Mouse (Mus musculus) heart, embryonic 13.5 days (tissue): ENCODE measurements at regions not wholly inside any gene's neighbourhood (a gene's known extent, or its start where the extent isn't known, plus 50 kb on each side); places are given as distances from the start of the nearest gene placed in this dataset.
A peak's percentile ranks its signal among the peaks of the same experiment; 100 is the strongest.

Experiments used
- ATAC-seq: fragments of 200-750 bp; cut with Nextera tagmentation; 2 replicates; pipeline ENCODE4 v1.8.0; 2017; ENCODE audit warnings: moderate TSS enrichment; ENCODE audit not compliant: insufficient number of reproducible peaks, low FRiP score, low TSS enrichment; ENCODE audit errors: extremely low read depth
- H3K27ac ChIP-seq: fragments of 300-500 bp; sonication (generic); replicated peaks from 2 replicates; pipeline ENCODE4 v1.5.1; 2015; ENCODE audit warnings: moderate library complexity, mild to moderate bottlenecking, inconsistent platforms
- H3K27me3 ChIP-seq: fragments of 300-500 bp; sonication (generic); replicated peaks from 2 replicates; pipeline ENCODE4 v1.6.1; 2015; ENCODE audit warnings: mild to moderate bottlenecking, inconsistent platforms
- H3K36me3 ChIP-seq: fragments of 300-500 bp; sonication (generic); 2 replicates; pipeline ENCODE4 v1.6.1; 2015; ENCODE audit warnings: mild to moderate bottlenecking, inconsistent platforms
- H3K4me1 ChIP-seq: fragments of 300-500 bp; sonication (generic); 2 replicates; pipeline ENCODE4 v1.6.1; 2015; ENCODE audit warnings: inconsistent platforms
- H3K4me2 ChIP-seq: fragments of 300-500 bp; sonication (generic); 2 replicates; pipeline ENCODE4 v1.6.1; 2015; ENCODE audit warnings: inconsistent platforms, mild to moderate bottlenecking, moderate library complexity
- H3K4me3 ChIP-seq: fragments of 300-500 bp; sonication (generic); 2 replicates; pipeline ENCODE4 v1.5.1; 2015; ENCODE audit warnings: moderate library complexity, mild to moderate bottlenecking, inconsistent platforms
- H3K9ac ChIP-seq: fragments of 300-500 bp; sonication (generic); 2 replicates; pipeline ENCODE4 v1.6.1; 2015; ENCODE audit warnings: inconsistent platforms, mild to moderate bottlenecking, moderate library complexity
- H3K9me3 ChIP-seq: fragments of 300-500 bp; sonication (generic); 2 replicates; pipeline ENCODE4 v1.6.1; 2016; ENCODE audit warnings: inconsistent platforms
- WGBS: fragments of 180-500 bp; shearing (Covaris S2); methylation state at CpG from one replicate; pipeline ENCODE4 v1.1.7; 2015; ENCODE audit warnings: mixed read lengths; 5-methylcytosine and 5-hydroxymethylcytosine counted together

DNA sequence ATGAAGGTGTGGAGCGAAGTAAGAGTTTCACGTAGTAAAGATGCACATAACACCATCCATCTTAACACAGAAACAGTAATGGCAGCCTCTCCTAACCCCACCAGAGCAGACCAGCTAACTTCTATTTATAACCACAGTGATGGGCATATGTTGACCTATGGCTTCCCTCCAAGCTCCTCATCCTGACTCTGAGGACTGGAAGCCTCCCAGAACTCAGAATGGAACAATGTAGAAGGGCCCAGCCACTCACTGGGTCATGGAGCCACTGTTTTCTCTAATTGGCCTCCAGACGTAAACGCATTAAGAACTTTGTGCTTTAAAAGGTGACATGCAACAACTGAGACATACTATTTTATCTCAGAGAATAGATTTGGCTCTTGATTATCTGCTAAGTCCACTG, 77.0 kb downstream of the Irs2 start:
- no peak overlapping the region for H3K9ac ChIP-seq

GRCm38 (mm10) chr8:10928836-10929235, 79.4 kb downstream of the Irs2 start:
- Histone ChIP-seq H3K9me3 (no peaks in the 10 kb centered on the region), H3K4me2 (peak overlapping the region; percentile 21), H3K27me3 (peaks cover 29% of the 10 kb centered on the region; the same call in 1 of the 2 replicates), H3K36me3 (no peaks in the 10 kb centered on the region), H3K4me1 (peaks cover 56% of the 10 kb centered on the region), H3K27ac (peak overlapping the region; percentile 58), H3K4me3 (no peak overlapping the region), H3K9ac (no peak overlapping the region)
- ATAC-seq = no peak
- WGBS = 60% methylated on average over 3 of the region's 3 CpGs

More for the DNA sequence above, 77.0 kb downstream of the Irs2 start:
- whole genome bisulfite sequencing = 74% methylated on average over 4 of the region's 4 CpGs
- no peak for ATAC-seq
- H3K4me3 ChIP-seq = no peak overlapping the region
- no peaks in the 10 kb centered on the region for H3K36me3 ChIP-seq
- H3K4me2 ChIP-seq = no peak overlapping the region
- H3K27ac ChIP-seq = no peak overlapping the region
- H3K27me3 ChIP-seq = peaks cover 31% of the 10 kb centered on the region; the same call in 1 of the 2 replicates
- no peaks in the 10 kb centered on the region for H3K9me3 ChIP-seq
- peaks cover 40% of the 10 kb centered on the region for H3K4me1 ChIP-seq

GRCm38 (mm10) chr8:10928342-10928794, 79.9 kb downstream of the Irs2 start:
- Histone ChIP-seq H3K27me3 (peaks cover 28% of the 10 kb centered on the region; the same call in 1 of the 2 replicates), H3K4me1 (peaks cover 61% of the 10 kb centered on the region), H3K4me2 (peak overlapping the region; percentile 21)

GRCm38 (mm10) chr8:10927187-10927586, 81.1 kb downstream of the Irs2 start:
- Histone ChIP-seq H3K4me3 (no peak overlapping the region), H3K36me3 (no peaks in the 10 kb centered on the region), H3K4me2 (no peak overlapping the region), H3K9me3 (no peaks in the 10 kb centered on the region), H3K27ac (no peak overlapping the region), H3K27me3 (peaks cover 21% of the 10 kb centered on the region; the same call in 1 of the 2 replicates), H3K4me1 (peaks cover 73% of the 10 kb centered on the region), H3K9ac (no peak overlapping the region)
- 64% methylated on average over 3 of the region's 3 CpGs for WGBS
- no peak for ATAC-seq

More at GRCm38 (mm10) chr8:10928342-10928794, 79.9 kb downstream of the Irs2 start:
- no peak overlapping the region for H3K4me3 ChIP-seq
- peak; percentile 40; the same call in 1 of the 2 replicates for ATAC-seq
- H3K27ac ChIP-seq = peak overlapping the region; percentile 58
- no peaks in the 10 kb centered on the region for H3K9me3 ChIP-seq
- H3K36me3 ChIP-seq = no peaks in the 10 kb centered on the region
- WGBS = 41% methylated on average over 17 of the region's 17 CpGs
- H3K9ac ChIP-seq = no peak overlapping the region

- Histone ChIP-seq H3K27me3 (peaks cover 18% of the 10 kb centered on the region; the same call in 1 of the 2 replicates), H3K4me2 (no peak overlapping the region; the same call in 1 of the 2 replicates), H3K4me3 (no peak overlapping the region), H3K9ac (peak overlapping the region; percentile 63; the same call in 1 of the 2 replicates), H3K36me3 (no peaks in the 10 kb centered on the region), H3K9me3 (no peaks in the 10 kb centered on the region), H3K27ac (peak overlapping the region; percentile 91), H3K4me1 (peaks cover 79% of the 10 kb centered on the region)
- no peak for ATAC-seq
Measured at GRCm38 (mm10) chr8:10926518-10926915, 81.7 kb downstream of the Irs2 start.

DNA sequence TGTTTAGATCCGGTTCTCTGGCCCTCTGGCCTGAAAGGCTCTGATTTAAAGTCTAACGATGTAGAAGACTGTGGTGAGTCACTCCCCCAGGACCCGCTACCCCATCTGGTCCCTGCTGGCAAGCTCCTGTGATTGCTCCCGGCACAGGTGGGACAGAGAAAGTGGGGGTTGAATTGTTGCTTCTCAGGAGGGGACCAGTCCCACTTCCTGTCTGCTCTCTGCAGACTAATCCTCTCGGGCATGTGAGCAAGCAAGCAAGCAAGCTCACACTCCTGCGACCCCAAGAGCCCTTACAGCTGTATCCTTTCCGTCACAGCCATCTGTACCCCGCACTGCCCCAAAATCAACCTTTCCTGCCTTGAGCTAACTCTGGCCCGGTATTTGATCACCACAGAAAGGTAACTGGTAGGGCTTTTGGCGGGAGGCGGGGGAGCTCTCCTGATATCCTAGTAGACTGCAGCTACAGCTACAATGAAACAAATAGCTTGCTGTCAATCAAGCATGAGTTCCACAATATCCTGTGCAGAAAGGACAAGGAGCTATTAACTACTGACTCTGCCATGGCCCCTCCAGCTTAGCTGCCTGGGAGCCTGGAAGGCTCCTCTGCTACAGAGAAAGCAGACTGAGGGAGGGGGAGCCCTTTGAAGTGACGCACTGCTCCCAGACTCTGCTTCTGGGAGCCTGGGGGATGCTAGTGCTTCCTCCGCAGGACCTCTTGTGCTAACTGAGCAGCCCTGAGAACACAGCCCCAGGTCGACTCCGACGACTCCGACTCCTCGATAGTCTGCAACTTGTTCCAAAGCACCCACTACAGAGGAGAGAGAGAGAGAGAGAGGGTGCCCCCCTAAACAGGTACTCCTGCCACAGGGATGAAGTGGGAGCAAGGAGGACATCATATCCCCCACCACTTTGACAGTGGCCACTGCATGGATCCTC, 82.4 kb downstream of the Irs2 start:
- Histone ChIP-seq H3K4me1 (peaks cover 81% of the 10 kb centered on the region), H3K27me3 (peaks cover 16% of the 10 kb centered on the region; the same call in 1 of the 2 replicates), H3K9me3 (no peaks in the 10 kb centered on the region)

DNA sequence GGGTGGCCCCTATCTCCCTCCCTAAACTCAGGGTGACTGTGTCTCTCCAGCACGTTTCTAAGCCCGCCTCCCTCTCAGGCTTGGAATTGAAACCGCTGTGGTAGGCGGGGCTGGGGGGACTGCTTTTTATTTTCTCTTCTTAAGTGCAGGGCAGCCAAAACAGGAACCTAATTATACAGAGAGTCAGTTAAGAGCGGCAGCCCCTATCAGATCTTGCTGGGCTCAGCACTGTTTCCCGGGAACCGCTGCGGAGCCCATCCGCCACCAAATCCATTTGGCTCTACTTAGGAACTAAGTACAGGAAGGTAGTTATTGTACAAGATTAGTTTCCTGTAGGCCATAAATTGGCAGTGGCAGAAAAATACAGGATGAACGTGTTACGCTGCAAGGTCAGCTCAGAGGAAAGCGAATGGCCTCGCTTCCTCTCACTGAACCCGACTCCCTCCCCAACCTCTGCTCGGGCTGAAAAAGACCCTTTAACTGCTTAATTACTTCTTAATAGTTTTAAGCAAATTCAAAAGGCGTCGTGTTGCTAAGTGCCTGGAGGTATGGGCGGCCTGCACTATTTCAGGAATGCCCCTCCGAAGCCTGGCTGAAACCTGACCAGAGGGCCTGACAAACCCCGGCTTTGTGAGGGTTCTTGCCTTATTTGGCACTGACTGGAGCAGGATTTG, 83.6 kb downstream of the Irs2 start:
- peaks cover 92% of the 10 kb centered on the region for H3K4me1 ChIP-seq
- peak overlapping the region; percentile 60 for H3K4me2 ChIP-seq
- peak overlapping the region; percentile 63 for H3K9ac ChIP-seq
- H3K27ac ChIP-seq = peak overlapping the region; percentile 91
- no peaks in the 10 kb centered on the region for H3K36me3 ChIP-seq
- no peak for ATAC-seq
- H3K4me3 ChIP-seq = peak overlapping the region; percentile 18; the same call in 1 of the 2 replicates
- no peaks in the 10 kb centered on the region for H3K9me3 ChIP-seq
- peaks cover 11% of the 10 kb centered on the region; the same call in 1 of the 2 replicates for H3K27me3 ChIP-seq
- WGBS = 2% methylated on average over 20 of the region's 20 CpGs

More for the DNA sequence above, 82.4 kb downstream of the Irs2 start:
- 17% methylated on average over 18 of the region's 18 CpGs for WGBS
- no peaks in the 10 kb centered on the region for H3K36me3 ChIP-seq
- peak overlapping the region; percentile 60 for H3K4me2 ChIP-seq
- no peak for ATAC-seq
- H3K27ac ChIP-seq = peak overlapping the region; percentile 91
- no peak overlapping the region for H3K4me3 ChIP-seq
- H3K9ac ChIP-seq = peak overlapping the region; percentile 63

- Histone ChIP-seq H3K9me3 (no peaks in the 10 kb centered on the region), H3K27me3 (peaks cover 13% of the 10 kb centered on the region; the same call in 1 of the 2 replicates), H3K27ac (peak overlapping the region; percentile 91), H3K36me3 (no peaks in the 10 kb centered on the region), H3K4me2 (peak overlapping the region; percentile 60), H3K9ac (peak overlapping the region; percentile 28; the same call in 1 of the 2 replicates), H3K4me1 (peaks cover 91% of the 10 kb centered on the region), H3K4me3 (no peak overlapping the region)
- WGBS = 23% methylated on average over 3 of the region's 3 CpGs
- no peak for ATAC-seq
Measured at GRCm38 (mm10) chr8:10924001-10924490, 84.2 kb downstream of the Irs2 start.

DNA sequence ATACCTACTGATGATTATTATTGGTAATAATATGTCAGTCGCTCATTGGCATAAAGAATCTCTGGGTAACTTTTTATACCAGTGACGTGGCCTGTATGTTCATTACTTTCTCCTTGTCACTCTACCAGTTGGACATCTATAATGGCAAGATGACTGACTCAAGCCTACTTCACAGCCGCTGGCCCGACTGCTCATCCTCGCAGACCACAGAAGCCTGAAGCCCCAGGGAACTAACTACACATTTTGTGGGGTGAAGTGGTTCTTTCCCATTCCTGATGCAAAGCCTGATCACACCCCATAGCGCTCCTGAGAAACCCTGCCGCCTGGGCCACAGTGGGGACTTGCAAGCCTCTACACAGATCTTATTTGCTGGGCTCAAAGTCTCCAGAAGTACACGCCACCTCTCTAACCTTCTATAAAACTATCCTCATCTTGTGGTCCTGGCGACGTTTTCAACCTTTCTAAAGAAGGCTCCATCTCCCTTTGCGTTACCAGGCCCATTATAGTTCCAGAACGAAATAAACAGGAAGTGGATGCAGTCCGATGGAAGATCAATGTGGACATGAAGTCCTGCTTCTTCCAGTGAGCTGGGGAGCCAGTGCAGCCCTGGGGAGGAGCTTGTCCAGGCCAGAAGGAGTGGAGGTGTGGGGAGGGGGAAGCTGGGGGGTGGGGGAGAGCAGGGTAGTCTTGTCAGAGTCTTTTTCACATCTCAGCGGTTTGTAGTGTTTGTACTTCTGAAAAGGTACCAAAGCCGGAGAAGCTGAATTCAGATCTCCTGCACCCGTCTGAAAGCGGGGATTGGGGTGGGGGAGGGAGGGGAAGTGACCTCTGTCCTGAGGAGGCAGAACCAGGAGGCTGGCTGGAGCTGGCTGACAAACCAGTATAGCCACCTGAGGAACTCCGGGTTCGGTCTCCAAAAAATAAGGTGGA, 84.9 kb downstream of the Irs2 start:
- no peak overlapping the region for H3K4me3 ChIP-seq
- no peaks in the 10 kb centered on the region for H3K9me3 ChIP-seq
- H3K27me3 ChIP-seq = peaks cover 19% of the 10 kb centered on the region
- 0 out of 2 replicates have a peak overlapping the region, but pooled peaks have one; percentile 60 for H3K4me2 ChIP-seq
- peaks cover 84% of the 10 kb centered on the region for H3K4me1 ChIP-seq
- peak overlapping the region; percentile 28 for H3K9ac ChIP-seq
- ATAC-seq = no peak
- peak overlapping the region; percentile 91 for H3K27ac ChIP-seq
- H3K36me3 ChIP-seq = no peaks in the 10 kb centered on the region
- 45% methylated on average over 19 of the region's 19 CpGs for WGBS
